Mouse (Mus musculus): ENCODE data around the gene Stoml2.

GRCm38 (mm10) chr4:43031237-43031995, at the start of gene Stoml2:
- TF ChIP-seq GATA1 (IDR thresholded peaks at IDR 0.05; ENCODE audit: low read length) (no peak), TAL1 (IDR thresholded peaks at IDR 0.05; ENCODE audit: low read length) (no peak)

All from erythroblast, embryonic 14.5 days (primary cell).